Mouse (Mus musculus) embryonic facial prominence, embryonic 12.5 days (tissue): ENCODE results near the gene Asb13. TPM values are rescaled to one million over a fixed set of nuclear protein-coding genes. Genes with fewer than 3 reads are reported as not detected.
A peak's percentile ranks its signal among the peaks of the same experiment; 100 is the strongest.

Experiments
- ATAC-seq: fragments of 200-750 bp; cut with Nextera tagmentation; 2 replicates; pipeline ENCODE4 v1.8.0; 2017; ENCODE audit not compliant: insufficient number of reproducible peaks, insufficient read depth, low FRiP score, low TSS enrichment
- H3K27ac ChIP-seq: fragments of 300-500 bp; sonication (generic); 2 replicates; pipeline ENCODE4 v1.5.1; 2016; ENCODE audit warnings: mild to moderate bottlenecking
- H3K27me3 ChIP-seq: fragments of 300-500 bp; sonication (generic); 2 replicates; pipeline ENCODE4 v1.6.1; 2016; ENCODE audit warnings: mild to moderate bottlenecking, moderate library complexity
- H3K36me3 ChIP-seq: fragments of 300-500 bp; sonication (generic); 2 replicates; pipeline ENCODE4 v1.6.1; 2016; ENCODE audit warnings: mild to moderate bottlenecking
- H3K4me1 ChIP-seq: fragments of 300-500 bp; sonication (generic); 2 replicates; pipeline ENCODE4 v1.6.1; 2016
- H3K4me2 ChIP-seq: fragments of 300-500 bp; sonication (generic); replicated peaks from 2 replicates; pipeline ENCODE4 v1.6.1; 2016; ENCODE audit warnings: mild to moderate bottlenecking, moderate library complexity
- H3K4me3 ChIP-seq: fragments of 300-500 bp; sonication (generic); 2 replicates; pipeline ENCODE4 v1.5.1; 2016; ENCODE audit warnings: mild to moderate bottlenecking
- H3K9ac ChIP-seq: fragments of 300-500 bp; sonication (generic); 2 replicates; pipeline ENCODE4 v1.6.1; 2016; ENCODE audit warnings: mild to moderate bottlenecking, moderate library complexity
- H3K9me3 ChIP-seq: fragments of 300-500 bp; sonication (generic); 2 replicates; pipeline ENCODE4 v1.6.1; 2016; ENCODE audit warnings: mild to moderate bottlenecking, moderate library complexity
- WGBS: fragments of 180-500 bp; shearing (Covaris S2); methylation state at CpG from one replicate; pipeline ENCODE4 v1.1.7; 2016; 5-methylcytosine and 5-hydroxymethylcytosine counted together
- polyA plus RNA-seq: library from polyadenylated mRNA; unstranded; fragments of >200 nt; fragmentation: Nextera tagmentation; extraction: Ambion mirVana; gene quantifications from 2 replicates; pipeline ENCODE4 v1.2.1, GENCODE M21; 2016

Gene Asb13
- polyA plus RNA-seq, 1 experiment from 2014 or later, result 11.2 TPM

DNA sequence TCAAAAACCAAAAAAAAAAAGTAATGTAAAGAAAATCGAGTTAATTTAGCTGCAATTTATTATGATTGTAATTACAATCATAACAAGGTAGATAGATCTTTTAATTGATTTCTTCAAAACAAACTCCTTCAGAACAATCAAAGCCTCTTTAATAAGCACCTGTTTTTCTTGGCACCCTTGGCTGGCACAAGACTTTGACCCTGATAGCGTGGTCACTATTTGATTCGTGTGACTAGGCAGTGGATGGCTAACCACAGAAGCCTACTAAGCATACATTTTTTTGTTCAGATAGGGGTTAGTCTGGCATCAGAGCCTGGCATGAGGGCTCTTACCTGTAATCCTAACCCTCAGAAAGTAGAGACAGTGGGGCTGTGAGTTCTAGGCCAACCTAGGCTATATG is 1.2 kb downstream of the Asb13 start:
- Histone ChIP-seq H3K4me1 (no peaks in the 10 kb centered on the region; the same call in 1 of the 2 replicates), H3K9me3 (no peaks in the 10 kb centered on the region), H3K27me3 (no peaks in the 10 kb centered on the region), H3K4me2 (no peak overlapping the region), H3K9ac (no peak overlapping the region), H3K27ac (no peak overlapping the region), H3K4me3 (no peak overlapping the region), H3K36me3 (no peaks in the 10 kb centered on the region)
- 92% methylated on average over 3 of the region's 3 CpGs for WGBS
- ATAC-seq, result no peak

GRCm38 (mm10) chr13:3636797-3637196 is 3.0 kb downstream of the Asb13 start:
- no peaks in the 10 kb centered on the region for H3K9me3 ChIP-seq
- H3K27me3 ChIP-seq, result no peaks in the 10 kb centered on the region
- H3K4me2 ChIP-seq, result no peak overlapping the region
- 67% methylated on average over 11 of the region's 11 CpGs for WGBS
- no peak overlapping the region for H3K9ac ChIP-seq
- H3K4me3 ChIP-seq, result no peak overlapping the region
- ATAC-seq, result no peak
- no peaks in the 10 kb centered on the region for H3K36me3 ChIP-seq
- H3K27ac ChIP-seq, result no peak overlapping the region
- no peaks in the 10 kb centered on the region; the same call in 1 of the 2 replicates for H3K4me1 ChIP-seq

- no peak overlapping the region for H3K27ac ChIP-seq
- 64% methylated on average over 9 of the region's 9 CpGs for WGBS
- H3K27me3 ChIP-seq, result no peaks in the 10 kb centered on the region
- no peaks in the 10 kb centered on the region for H3K4me1 ChIP-seq
- no peak overlapping the region for H3K4me3 ChIP-seq
- H3K9me3 ChIP-seq, result no peaks in the 10 kb centered on the region
- ATAC-seq, result no peak
- no peak overlapping the region for H3K4me2 ChIP-seq
- H3K9ac ChIP-seq, result no peak overlapping the region
- H3K36me3 ChIP-seq, result peaks cover 8% of the 10 kb centered on the region; the same call in 1 of the 2 replicates
Observed at GRCm38 (mm10) chr13:3642049-3642448, 8.2 kb downstream of the Asb13 start.

GRCm38 (mm10) chr13:3642538-3642937 is 8.7 kb downstream of the Asb13 start:
- WGBS, result 81% methylated on average over 5 of the region's 5 CpGs
- H3K4me1 ChIP-seq, result no peaks in the 10 kb centered on the region
- no peak for ATAC-seq
- H3K27ac ChIP-seq, result no peak overlapping the region
- H3K4me2 ChIP-seq, result no peak overlapping the region
- H3K4me3 ChIP-seq, result no peak overlapping the region
- H3K36me3 ChIP-seq, result peaks cover 8% of the 10 kb centered on the region; the same call in 1 of the 2 replicates
- H3K27me3 ChIP-seq, result no peaks in the 10 kb centered on the region
- H3K9me3 ChIP-seq, result no peaks in the 10 kb centered on the region
- H3K9ac ChIP-seq, result no peak overlapping the region

- no peaks in the 10 kb centered on the region for H3K4me1 ChIP-seq
- H3K4me2 ChIP-seq, result no peak overlapping the region
- H3K27ac ChIP-seq, result no peak overlapping the region
- H3K27me3 ChIP-seq, result no peaks in the 10 kb centered on the region
- no peak for ATAC-seq
- peaks cover 15% of the 10 kb centered on the region; the same call in 1 of the 2 replicates for H3K36me3 ChIP-seq
- 93% methylated on average over 5 of the region's 5 CpGs for WGBS
- H3K9me3 ChIP-seq, result no peaks in the 10 kb centered on the region
- no peak overlapping the region for H3K9ac ChIP-seq
- no peak overlapping the region for H3K4me3 ChIP-seq
Observed at GRCm38 (mm10) chr13:3644871-3645270, 11.0 kb downstream of the Asb13 start.

- 88% methylated on average over 3 of the region's 3 CpGs for WGBS
- no peak overlapping the region for H3K27ac ChIP-seq
- no peak for ATAC-seq
- H3K36me3 ChIP-seq, result peaks cover 24% of the 10 kb centered on the region
- H3K9ac ChIP-seq, result no peak overlapping the region
- H3K4me2 ChIP-seq, result no peak overlapping the region
- H3K27me3 ChIP-seq, result no peaks in the 10 kb centered on the region
- no peaks in the 10 kb centered on the region for H3K4me1 ChIP-seq
- H3K4me3 ChIP-seq, result no peak overlapping the region
- no peaks in the 10 kb centered on the region for H3K9me3 ChIP-seq
Observed at GRCm38 (mm10) chr13:3645919-3646318, 12.1 kb downstream of the Asb13 start.

DNA sequence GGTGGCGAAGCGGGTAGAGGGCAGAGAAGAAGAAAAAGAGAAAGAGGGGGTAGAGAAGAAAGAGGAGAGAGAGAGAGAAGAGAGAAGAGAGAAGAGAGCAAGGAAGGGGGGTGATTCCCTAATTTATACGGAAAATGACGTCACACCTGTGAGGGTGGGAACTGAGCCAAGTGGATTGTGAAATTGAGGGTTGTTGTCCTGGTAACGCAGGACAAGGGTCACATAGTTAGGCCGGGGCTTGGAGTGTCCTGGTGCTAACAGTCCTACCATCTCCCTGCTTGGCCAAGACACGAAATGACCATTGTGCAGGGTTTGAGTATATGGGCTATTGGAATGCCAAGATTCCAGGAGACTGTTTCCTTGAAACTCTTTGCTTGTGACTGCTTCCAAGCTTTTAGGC is 12.7 kb downstream of the Asb13 start:
- no peak overlapping the region for H3K9ac ChIP-seq
- no peaks in the 10 kb centered on the region for H3K4me1 ChIP-seq
- H3K4me3 ChIP-seq, result no peak overlapping the region
- WGBS, result 92% methylated on average over 7 of the region's 7 CpGs
- H3K27me3 ChIP-seq, result no peaks in the 10 kb centered on the region
- H3K36me3 ChIP-seq, result peaks cover 24% of the 10 kb centered on the region
- no peak overlapping the region for H3K27ac ChIP-seq
- H3K4me2 ChIP-seq, result no peak overlapping the region
- no peak for ATAC-seq
- no peaks in the 10 kb centered on the region for H3K9me3 ChIP-seq

DNA sequence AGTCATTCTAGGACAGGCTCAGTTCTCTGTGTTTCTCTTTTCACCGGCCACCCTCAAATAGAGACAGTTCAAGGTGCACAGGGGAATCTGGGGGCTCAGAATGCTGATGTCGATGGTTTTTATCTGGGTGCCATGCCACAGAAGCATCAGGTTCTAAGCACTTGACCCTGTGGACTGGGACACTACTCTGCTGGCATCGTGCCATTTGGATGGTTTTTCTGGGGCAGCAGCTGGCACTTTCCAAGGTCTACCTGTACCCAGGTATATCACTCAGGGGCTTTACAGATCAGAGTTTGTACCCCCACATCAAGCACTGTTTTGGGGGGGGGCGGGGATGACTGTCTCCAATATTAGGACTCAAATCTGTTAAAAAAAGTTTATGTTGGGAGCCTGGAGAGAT is 16.7 kb downstream of the Asb13 start:
- no peak for ATAC-seq
- peaks cover 24% of the 10 kb centered on the region for H3K36me3 ChIP-seq

GRCm38 (mm10) chr13:3654432-3654831 is 20.6 kb downstream of the Asb13 start:
- Histone ChIP-seq H3K27me3 (no peaks in the 10 kb centered on the region), H3K36me3 (peaks cover 11% of the 10 kb centered on the region), H3K4me3 (no peak overlapping the region), H3K9ac (no peak overlapping the region), H3K27ac (no peak overlapping the region), H3K4me1 (no peaks in the 10 kb centered on the region), H3K4me2 (no peak overlapping the region), H3K9me3 (no peaks in the 10 kb centered on the region)
- no peak for ATAC-seq
- WGBS, result 86% methylated on average over 2 of the region's 2 CpGs

More for the DNA sequence above, 16.7 kb downstream of the Asb13 start:
- WGBS, result 87% methylated on average over 4 of the region's 4 CpGs
- Histone ChIP-seq H3K4me2 (no peak overlapping the region), H3K27me3 (no peaks in the 10 kb centered on the region), H3K4me1 (no peaks in the 10 kb centered on the region), H3K27ac (no peak overlapping the region), H3K9me3 (no peaks in the 10 kb centered on the region), H3K9ac (no peak overlapping the region), H3K4me3 (no peak overlapping the region)

DNA sequence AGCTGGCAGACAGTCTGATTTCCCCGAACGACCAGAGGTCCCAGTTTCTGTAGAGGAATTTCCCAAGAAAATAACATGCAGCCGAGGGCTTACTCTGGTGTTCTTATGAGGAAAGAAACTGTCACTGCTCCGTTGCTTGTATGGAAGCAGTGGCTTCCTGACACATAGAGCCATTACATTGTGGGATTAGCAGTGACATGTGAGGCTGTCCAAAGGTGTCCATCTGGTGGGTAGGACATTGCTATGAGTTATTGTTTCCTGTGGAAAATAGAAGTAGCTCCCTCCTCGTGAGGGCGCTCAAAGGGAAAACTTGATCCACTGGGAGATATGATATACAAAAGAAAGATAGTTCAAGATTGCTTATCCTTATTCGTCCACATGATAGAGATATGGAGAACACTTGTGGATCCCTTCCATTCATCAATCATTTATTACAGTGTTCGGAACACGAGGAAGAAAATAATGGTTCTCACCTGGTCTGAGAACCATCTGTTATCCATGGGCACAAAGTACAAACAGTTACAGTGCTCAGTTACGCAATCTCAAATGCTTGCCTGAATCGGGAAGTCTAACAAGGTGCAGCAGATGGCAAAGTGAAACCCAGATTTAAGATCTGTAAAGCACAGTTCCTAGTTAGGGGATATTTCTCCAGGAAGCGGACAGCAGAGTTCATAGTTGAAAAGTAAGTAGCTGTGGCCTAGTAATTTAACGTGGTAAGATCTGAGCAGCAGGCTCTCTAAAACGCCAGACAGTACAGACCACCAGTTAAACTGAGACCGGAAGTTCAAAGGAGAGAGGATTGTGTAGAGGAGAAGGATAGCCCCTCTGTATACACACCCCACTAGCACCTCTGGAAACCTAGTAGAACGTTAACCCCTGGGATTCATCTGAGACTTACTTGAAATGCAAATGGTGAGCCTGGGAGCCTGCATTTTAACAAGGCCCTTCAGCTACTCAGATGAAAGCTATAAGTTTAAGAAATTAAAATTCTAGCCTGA is 25.6 kb downstream of the Asb13 start:
- Histone ChIP-seq H3K9ac (no peak overlapping the region), H3K27me3 (no peaks in the 10 kb centered on the region), H3K4me3 (no peak overlapping the region), H3K36me3 (no peaks in the 10 kb centered on the region), H3K9me3 (no peaks in the 10 kb centered on the region), H3K4me2 (no peak overlapping the region), H3K27ac (no peak overlapping the region), H3K4me1 (no peaks in the 10 kb centered on the region)
- no peak for ATAC-seq
- 70% methylated on average over 16 of the region's 16 CpGs for WGBS

- Histone ChIP-seq H3K27me3 (no peaks in the 10 kb centered on the region), H3K27ac (no peak overlapping the region), H3K9me3 (no peaks in the 10 kb centered on the region), H3K9ac (no peak overlapping the region), H3K36me3 (no peaks in the 10 kb centered on the region), H3K4me3 (no peak overlapping the region), H3K4me2 (no peak overlapping the region), H3K4me1 (peaks cover 2% of the 10 kb centered on the region; the same call in 1 of the 2 replicates)
- no peak for ATAC-seq
- WGBS, result 68% methylated on average over 3 of the region's 3 CpGs
Observed at GRCm38 (mm10) chr13:3664241-3664640, 30.4 kb downstream of the Asb13 start.

GRCm38 (mm10) chr13:3665308-3665723 is 31.5 kb downstream of the Asb13 start:
- H3K4me2 ChIP-seq, result 0 out of 2 replicates have a peak overlapping the region, but pooled peaks have one; percentile 19
- 13% methylated on average over 5 of the region's 5 CpGs for WGBS
- ATAC-seq, result 0 out of 2 replicates have a peak, but pooled peaks have one; percentile 11

More at GRCm38 (mm10) chr13:3665308-3665723, 31.5 kb downstream of the Asb13 start:
- Histone ChIP-seq H3K4me1 (peaks cover 12% of the 10 kb centered on the region), H3K27ac (no peak overlapping the region), H3K4me3 (no peak overlapping the region), H3K27me3 (no peaks in the 10 kb centered on the region), H3K9me3 (no peaks in the 10 kb centered on the region), H3K36me3 (no peaks in the 10 kb centered on the region), H3K9ac (no peak overlapping the region)
